Mouse (Mus musculus) layer of hippocampus, adult 2 months (tissue): ENCODE measurements at regions not wholly inside any gene's neighbourhood (a gene's known extent, or its start where the extent isn't known, plus 50 kb on each side); places are given as distances from the start of the nearest gene placed in this dataset.

Experiments used
- DNase-seq, 2 experiments: peaks; one replicate each; pipeline ENCODE4 v3.0.0; 2022; ENCODE audit warnings: low spot score in 2 of 2
- H3K27ac ChIP-seq: fragments of 200-600 bp; 2 replicates; pipeline ENCODE4 v1.8.1; 2022
- H3K4me3 ChIP-seq: fragments of 200-600 bp; 2 replicates; pipeline ENCODE4 v1.8.1; 2022; ENCODE audit warnings: mild to moderate bottlenecking
- CTCF ChIP-seq: fragments of 200-600 bp; conservative IDR thresholded peaks from 2 replicates; pipeline ENCODE4 v1.8.1; 2022; ENCODE audit warnings: antibody characterized with exemption, mild to moderate bottlenecking, moderate library complexity

GRCm38 (mm10) chr14:24760926-24761325, 274.0 kb downstream of the Rps24 start:
- no peak for DNase-seq
- H3K27ac ChIP-seq: no peak overlapping the region
- TF ChIP-seq CTCF: no peak
- no peak overlapping the region for H3K4me3 ChIP-seq

GRCm38 (mm10) chr14:24762468-24763274, 275.7 kb downstream of the Rps24 start:
- peak; percentile 73 for TF ChIP-seq CTCF
- Histone ChIP-seq H3K4me3 (no peak overlapping the region), H3K27ac (no peak overlapping the region)
- DNase-seq: no peak

- no peak overlapping the region for H3K27ac ChIP-seq
- no peak for DNase-seq
- no peak overlapping the region for H3K4me3 ChIP-seq
- no peak for TF ChIP-seq CTCF
These were observed 276.4 kb downstream of the Rps24 start for GRCm38 (mm10) chr14:24763275-24763812.

GRCm38 (mm10) chr14:24763845-24764244, 276.9 kb downstream of the Rps24 start:
- TF ChIP-seq CTCF: no peak
- no peak for DNase-seq
- no peak overlapping the region for H3K27ac ChIP-seq

GRCm38 (mm10) chr14:24766260-24766659, 279.3 kb downstream of the Rps24 start:
- Histone ChIP-seq H3K27ac (no peak overlapping the region), H3K4me3 (no peak overlapping the region)
- no peak for TF ChIP-seq CTCF
- DNase-seq: no peak

More at GRCm38 (mm10) chr14:24763845-24764244, 276.9 kb downstream of the Rps24 start:
- no peak overlapping the region for H3K4me3 ChIP-seq

GRCm38 (mm10) chr14:24766690-24767089, 279.8 kb downstream of the Rps24 start:
- H3K27ac ChIP-seq: no peak overlapping the region
- H3K4me3 ChIP-seq: no peak overlapping the region
- TF ChIP-seq CTCF: no peak
- no peak for DNase-seq

- H3K27ac ChIP-seq: no peak overlapping the region
These were observed 280.4 kb downstream of the Rps24 start for GRCm38 (mm10) chr14:24767316-24767715.

GRCm38 (mm10) chr14:24767964-24768363, 281.0 kb downstream of the Rps24 start:
- no peak for DNase-seq
- Histone ChIP-seq H3K4me3 (no peak overlapping the region), H3K27ac (no peak overlapping the region)
- TF ChIP-seq CTCF: no peak

More at GRCm38 (mm10) chr14:24767316-24767715, 280.4 kb downstream of the Rps24 start:
- no peak for DNase-seq
- H3K4me3 ChIP-seq: no peak overlapping the region
- TF ChIP-seq CTCF: no peak

- no peak for DNase-seq
- no peak overlapping the region for H3K27ac ChIP-seq
- H3K4me3 ChIP-seq: no peak overlapping the region
- TF ChIP-seq CTCF: no peak
These were observed 282.5 kb downstream of the Rps24 start for GRCm38 (mm10) chr14:24769451-24769850.

GRCm38 (mm10) chr14:24770015-24770977, 283.4 kb downstream of the Rps24 start:
- no peak for DNase-seq
- Histone ChIP-seq H3K4me3 (no peak overlapping the region), H3K27ac (peak overlapping the region; percentile 75; the same call in 1 of the 2 replicates)
- no peak for TF ChIP-seq CTCF

GRCm38 (mm10) chr14:24771663-24772062, 284.7 kb downstream of the Rps24 start:
- Histone ChIP-seq H3K27ac (peak overlapping the region; percentile 75), H3K4me3 (no peak overlapping the region)
- no peak for DNase-seq
- no peak for TF ChIP-seq CTCF

- Histone ChIP-seq H3K27ac (peak overlapping the region; percentile 75), H3K4me3 (no peak overlapping the region)
- no peak for DNase-seq
- no peak for TF ChIP-seq CTCF
These were observed 285.2 kb downstream of the Rps24 start for GRCm38 (mm10) chr14:24772129-24772528.
